Mouse (Mus musculus) testis, postnatal 14 days (tissue): ENCODE measurements around the gene D430041D05Rik.

ENCODE experiments used
- DNase-seq: peaks from one replicate; pipeline ENCODE4 v3.0.0; 2021; ENCODE audit warnings: low spot score

The D430041D05Rik gene

DNA sequence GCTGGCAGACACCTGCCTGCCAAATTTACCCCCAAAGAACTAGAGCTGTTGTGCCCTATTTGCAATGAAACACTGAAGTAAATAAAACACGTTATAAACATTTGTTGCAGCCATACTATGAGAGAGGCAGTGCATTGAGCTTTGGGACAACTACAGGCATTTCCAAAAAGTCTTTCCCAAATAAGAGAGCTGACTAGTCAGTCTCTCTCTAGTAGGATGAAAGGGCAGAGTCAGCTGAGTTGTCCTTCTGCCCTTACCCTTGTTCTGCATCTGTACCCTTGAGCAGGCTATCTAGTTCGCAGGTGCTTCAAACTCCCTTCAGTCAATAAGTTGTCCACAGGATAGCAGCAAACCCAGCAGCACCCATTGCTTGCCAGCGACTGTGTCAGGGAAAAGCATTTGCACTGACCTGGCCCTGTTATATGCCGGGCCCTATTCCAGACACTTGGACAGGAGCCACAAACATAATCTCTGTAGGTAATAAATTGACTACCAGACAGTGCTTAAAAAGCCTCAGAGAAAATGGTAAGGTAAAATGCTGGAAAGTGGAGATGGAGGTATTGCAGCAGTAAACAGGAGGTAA, at the start of gene D430041D05Rik:
TSS of gene D430041D05Rik (minus strand) at position 51 of the 583 bp plus-strand sequence.
- no peak for DNase-seq

DNA sequence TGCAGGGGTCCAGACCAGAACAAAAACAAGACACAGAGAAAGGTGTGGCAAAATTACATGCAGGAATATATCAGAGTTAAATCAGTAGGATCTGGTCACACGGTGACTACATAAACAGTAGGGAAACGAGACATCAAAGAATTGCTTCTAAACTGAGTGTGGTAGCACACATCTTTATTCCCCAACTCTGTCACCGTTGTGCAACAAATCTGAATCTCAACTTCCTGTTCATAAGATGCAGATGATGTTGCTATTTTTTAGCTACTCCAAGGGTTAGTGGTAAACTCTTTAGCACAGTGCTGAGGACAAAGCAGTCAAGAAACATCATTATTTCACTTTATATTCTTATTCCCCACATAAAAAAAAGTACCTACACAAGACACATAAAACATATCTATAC, 49.2 kb upstream of the D430041D05Rik start:
- DNase-seq = no peak

- no peak for DNase-seq
Measured at GRCm38 (mm10) chr2:104458569-104459332, 47.9 kb upstream of the D430041D05Rik start.

DNA sequence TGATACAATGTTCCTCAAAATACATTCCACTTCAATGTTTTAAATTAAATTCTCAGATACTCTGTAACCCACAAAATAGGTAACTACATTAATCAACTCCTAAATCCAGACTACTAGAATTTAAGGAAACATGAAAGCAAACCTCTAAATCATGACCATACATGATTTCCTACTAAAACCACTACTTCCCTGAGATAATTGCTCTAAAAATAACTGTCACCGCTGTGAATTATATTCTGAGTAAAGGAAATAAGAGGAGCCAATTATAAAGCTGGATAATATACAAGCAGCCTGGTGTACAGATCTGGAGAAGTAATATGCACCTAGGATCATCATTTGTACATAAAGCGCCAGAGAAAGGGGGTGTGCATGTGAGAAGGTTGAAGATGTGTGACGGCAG, 46.3 kb upstream of the D430041D05Rik start:
- DNase-seq = no peak

DNA sequence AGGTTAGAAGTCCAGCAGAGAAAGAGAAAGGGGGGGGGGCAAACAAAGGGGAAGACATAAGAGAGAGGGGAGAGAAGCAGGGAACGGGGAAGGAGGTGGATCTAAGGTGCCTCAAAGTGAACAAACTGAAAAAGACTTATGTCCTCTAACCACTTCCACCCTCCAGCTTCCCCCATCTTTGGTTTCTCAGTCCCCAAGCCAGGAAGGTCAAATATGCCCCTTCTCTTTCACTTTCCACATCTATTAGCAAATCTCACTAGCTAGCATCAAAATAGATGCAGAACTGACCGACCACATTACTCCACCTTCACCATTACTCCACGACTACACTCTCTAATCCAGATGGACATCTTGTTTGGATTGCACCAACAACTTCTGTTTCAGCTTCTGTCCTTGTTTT, 39.9 kb upstream of the D430041D05Rik start:
- DNase-seq = no peak

- DNase-seq = no peak
Measured at GRCm38 (mm10) chr2:104449191-104449590, 38.4 kb upstream of the D430041D05Rik start.

GRCm38 (mm10) chr2:104448201-104448600, 37.4 kb upstream of the D430041D05Rik start:
- DNase-seq = no peak

DNA sequence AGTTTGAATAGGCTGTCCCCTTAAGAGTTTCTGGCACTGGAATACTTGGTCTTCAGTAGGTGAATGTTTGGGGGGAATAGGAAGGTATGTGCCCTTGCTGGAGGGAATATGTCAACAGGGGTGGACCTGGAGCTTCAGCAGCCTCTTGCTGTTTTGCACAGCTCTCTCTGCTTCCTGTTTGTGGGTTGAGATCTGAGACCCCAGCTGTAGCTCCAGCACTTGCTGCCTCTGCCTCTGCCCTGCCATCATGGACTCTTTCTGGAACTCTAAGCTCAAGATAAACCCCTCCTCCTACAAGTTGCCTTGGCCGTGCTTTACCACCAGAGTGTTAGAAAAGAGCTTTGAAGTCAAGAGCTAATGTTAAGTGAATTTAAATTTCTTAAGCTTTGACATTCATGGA, 35.2 kb upstream of the D430041D05Rik start:
- DNase-seq = no peak

GRCm38 (mm10) chr2:104444776-104445175, 34.0 kb upstream of the D430041D05Rik start:
- DNase-seq = no peak

GRCm38 (mm10) chr2:104442341-104442740, 31.5 kb upstream of the D430041D05Rik start:
- DNase-seq = no peak

DNA sequence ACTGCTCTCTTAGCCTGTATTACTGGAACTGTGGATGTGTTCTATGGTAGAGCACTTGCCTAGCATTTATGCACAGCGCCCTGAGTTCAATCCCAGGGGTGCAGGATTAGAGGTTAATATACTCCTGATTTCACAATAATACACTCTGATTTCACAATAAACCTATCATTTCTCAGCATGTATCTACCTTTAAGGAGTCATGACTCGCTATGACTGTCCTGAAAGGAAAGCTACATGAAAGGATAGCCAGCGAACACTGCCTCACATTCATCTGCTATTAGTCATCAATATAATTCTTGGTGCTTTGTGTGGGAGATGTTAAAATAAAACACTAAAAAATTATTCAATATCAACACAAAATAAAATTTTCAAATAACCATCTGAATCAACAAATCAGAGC, 25.4 kb upstream of the D430041D05Rik start:
- DNase-seq = no peak

DNA sequence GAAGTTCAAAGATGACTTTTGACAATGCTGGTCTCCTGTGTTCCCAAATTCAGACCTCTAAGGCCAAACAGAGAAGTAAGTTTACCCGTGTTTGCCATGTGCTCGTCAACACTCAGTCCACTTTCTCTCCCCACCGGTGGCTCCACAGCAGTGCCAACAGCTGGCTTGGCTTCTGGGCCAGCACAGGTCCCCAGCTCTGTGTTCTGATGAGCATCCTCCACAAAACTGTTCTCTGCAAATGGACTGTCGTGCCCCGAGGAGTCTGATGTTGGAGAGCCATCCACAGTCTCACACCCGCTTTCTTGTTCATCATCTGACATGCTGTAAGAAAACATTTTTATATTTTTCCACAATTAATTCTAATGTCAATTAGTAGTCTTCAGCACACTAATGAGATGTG, 20.3 kb upstream of the D430041D05Rik start:
- no peak for DNase-seq

DNA sequence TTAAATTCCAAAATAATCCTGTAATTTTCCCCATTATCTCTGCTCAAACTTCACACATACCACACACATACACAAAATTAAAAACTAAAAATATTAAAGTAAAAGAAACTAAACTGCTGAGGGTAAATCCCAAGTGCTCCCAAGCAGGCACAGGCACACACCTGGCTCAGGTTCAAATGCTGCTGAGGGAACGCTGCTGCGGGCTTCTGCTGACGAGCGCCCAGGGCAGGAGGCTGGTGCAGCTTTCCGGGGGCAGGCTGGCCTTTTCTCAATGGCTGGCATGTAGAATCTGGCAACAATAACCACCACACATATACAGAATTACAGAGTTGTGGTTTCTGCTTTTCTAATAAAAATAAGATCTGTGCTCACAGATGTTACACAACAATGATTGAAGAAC, 19.8 kb upstream of the D430041D05Rik start:
- DNase-seq = no peak

GRCm38 (mm10) chr2:104426112-104426511, 15.3 kb upstream of the D430041D05Rik start:
- DNase-seq = no peak

GRCm38 (mm10) chr2:104422230-104422629, 11.4 kb upstream of the D430041D05Rik start:
- no peak for DNase-seq

DNA sequence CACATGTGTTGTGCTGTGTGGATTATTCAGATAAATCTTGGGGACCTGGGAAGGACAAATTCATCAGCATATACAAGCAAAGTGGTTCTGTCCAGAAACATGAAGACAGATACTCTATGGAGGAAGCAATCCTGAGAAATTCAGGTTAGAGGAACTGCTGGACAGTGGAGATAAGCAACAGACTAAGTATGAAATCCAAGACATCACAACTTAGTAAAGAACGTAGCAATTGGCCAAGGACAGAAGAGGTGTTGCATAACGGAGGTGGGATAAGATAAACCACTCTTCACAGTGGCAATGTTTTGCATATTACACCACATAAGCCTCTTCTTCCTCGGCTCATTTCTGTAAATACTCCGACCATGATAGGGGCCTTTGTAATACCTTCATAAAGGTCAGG, 10.0 kb upstream of the D430041D05Rik start:
- DNase-seq = no peak

- no peak for DNase-seq
Measured at GRCm38 (mm10) chr2:104419999-104420398, 9.2 kb upstream of the D430041D05Rik start.

GRCm38 (mm10) chr2:104419411-104419810, 8.6 kb upstream of the D430041D05Rik start:
- DNase-seq = no peak

- no peak for DNase-seq
Measured at GRCm38 (mm10) chr2:104413011-104413410, 2.2 kb upstream of the D430041D05Rik start.

DNA sequence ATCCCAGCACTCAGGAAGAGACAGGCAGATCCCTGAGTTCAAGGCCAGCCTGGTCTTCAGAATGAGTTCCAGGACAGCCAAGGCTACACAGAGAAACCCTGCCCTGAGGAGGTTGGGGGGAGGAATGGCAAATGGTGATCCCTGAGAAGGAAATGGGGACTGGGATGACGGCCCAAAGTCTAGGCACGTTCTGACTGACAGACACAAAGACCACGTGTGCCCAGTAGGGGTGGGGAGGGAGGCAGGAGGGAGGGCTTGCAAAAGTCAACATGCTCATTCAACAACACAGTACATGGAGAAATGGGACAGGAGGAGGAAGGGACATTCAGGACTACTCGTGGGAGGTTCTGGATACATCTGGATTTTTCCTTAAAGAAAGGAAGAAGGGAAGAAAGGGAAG, 1.7 kb upstream of the D430041D05Rik start:
- DNase-seq = no peak

GRCm38 (mm10) chr2:104411806-104412205, 993 bp upstream of the D430041D05Rik start:
- DNase-seq = no peak

GRCm38 (mm10) chr2:104409851-104410821, 677 bp downstream of the D430041D05Rik start:
- DNase-seq = peak; percentile 40

DNA sequence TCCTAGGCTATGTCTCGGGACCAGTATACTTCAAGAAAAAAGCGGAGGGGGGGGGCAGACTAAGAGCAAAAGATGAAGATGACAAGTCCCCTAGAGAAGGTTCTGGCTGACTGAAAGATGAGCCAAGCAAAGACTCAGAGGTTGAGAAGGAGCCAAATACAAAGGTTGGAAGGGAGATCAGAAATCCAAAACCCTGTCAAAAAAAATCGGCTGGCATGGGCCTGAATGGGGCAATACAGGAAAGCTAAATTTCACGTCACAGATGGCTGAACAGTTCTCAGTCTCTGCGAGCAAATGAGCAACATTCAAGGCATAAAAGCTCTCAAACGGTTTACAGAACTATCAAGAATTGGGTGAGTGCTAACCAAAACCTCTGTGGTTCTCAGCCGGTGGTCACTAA, 2.5 kb downstream of the D430041D05Rik start:
- DNase-seq = no peak
